Mouse (Mus musculus) MEL (cell line): ENCODE measurements around the gene Fam189b. TPM values are rescaled to one million over a fixed set of nuclear protein-coding genes. Genes with fewer than 3 reads are reported as not detected.

Experiments used
- DNase-seq: peaks from one replicate; pipeline ENCODE4 v3.0.0; 2011; ENCODE audit warnings: low read depth, low spot score
- H3K27ac ChIP-seq: 2 replicates; pipeline ENCODE4 v1.5.1; 2012; ENCODE audit warnings: low read depth, mild to moderate bottlenecking, control low read depth, low read length, moderate library complexity; ENCODE audit not compliant: control insufficient read depth
- H3K27me3 ChIP-seq, 2 experiments: fragments of 150-350 bp in 1 of 2; sonication (generic) in 1 of 2; 2 replicates each; pipeline ENCODE4 v1.6.1; 2012; ENCODE audit warnings: low read length in 2 of 2, mild to moderate bottlenecking in 2 of 2, improper control_type of control experiment in 1 of 2, moderate library complexity in 1 of 2; ENCODE audit not compliant: insufficient read depth in 2 of 2, control insufficient read depth in 1 of 2
- H3K36me3 ChIP-seq, 2 experiments: 2 replicates each; pipeline ENCODE4 v1.6.1; 2012 to 2014; ENCODE audit warnings: low read length in 2 of 2, improper control_type of control experiment in 1 of 2, inconsistent platforms in 1 of 2, mild to moderate bottlenecking in 1 of 2; ENCODE audit not compliant: insufficient read depth in 2 of 2, control insufficient read depth in 1 of 2
- H3K4me1 ChIP-seq, 2 experiments: fragments of 150-350 bp in 1 of 2; sonication (generic) in 1 of 2; 2 replicates each; pipeline ENCODE4 v1.6.1; 2012; ENCODE audit warnings: low read length in 2 of 2, improper control_type of control experiment in 1 of 2, mild to moderate bottlenecking in 1 of 2; ENCODE audit not compliant: insufficient read depth in 2 of 2, control insufficient read depth in 1 of 2
- H3K4me3 ChIP-seq, 2 experiments: fragments of 150-350 bp in 1 of 2; sonication (generic) in 1 of 2; 2 replicates each; pipeline ENCODE4 v1.5.1; 2012; ENCODE audit warnings: low read depth in 2 of 2, low read length in 2 of 2, mild to moderate bottlenecking in 2 of 2, moderate library complexity in 2 of 2, control low read depth in 1 of 2, improper control_type of control experiment in 1 of 2; ENCODE audit not compliant: control insufficient read depth in 1 of 2, insufficient read depth in 1 of 2
- H3K79me2 ChIP-seq: 2 replicates; pipeline ENCODE4 v1.6.1; 2012; ENCODE audit warnings: mild to moderate bottlenecking, low read length, moderate library complexity; ENCODE audit not compliant: control insufficient read depth, poor library complexity, insufficient read depth
- H3K9ac ChIP-seq: 2 replicates; pipeline ENCODE4 v1.6.1; 2012; ENCODE audit warnings: low read depth, mild to moderate bottlenecking, control low read depth, low read length, moderate library complexity; ENCODE audit not compliant: control insufficient read depth, poor library complexity, severe bottlenecking
- H3K9me3 ChIP-seq: fragments of 150-350 bp; sonication (generic); replicated peaks from 2 replicates; pipeline ENCODE4 v1.6.1; 2012; ENCODE audit warnings: mild to moderate bottlenecking, low read length, improper control_type of control experiment, moderate library complexity; ENCODE audit not compliant: insufficient read depth
- BHLHE40 ChIP-seq: IDR thresholded peaks from 2 replicates; pipeline ENCODE4 v1.6.1; 2012; ENCODE audit warnings: low read depth, mild to moderate bottlenecking, inconsistent platforms, low read length, improper control_type of control experiment, borderline replicate concordance
- CHD1 ChIP-seq: IDR thresholded peaks from 2 replicates; pipeline ENCODE4 v1.6.1; 2012; ENCODE audit warnings: low read depth, mild to moderate bottlenecking, inconsistent platforms, low read length, improper control_type of control experiment
- CHD2 ChIP-seq: IDR thresholded peaks from 2 replicates; pipeline ENCODE4 v1.6.1; 2011; ENCODE audit warnings: low read length, improper control_type of control experiment
- CTCF ChIP-seq, 3 experiments: IDR thresholded peaks in 2 of 3; conservative IDR thresholded peaks in 1 of 3; 2 replicates each; pipeline ENCODE4 v1.5.1; 2011 to 2012; ENCODE audit warnings: low read length in 3 of 3, low read depth in 2 of 3, mild to moderate bottlenecking in 2 of 3, improper control_type of control experiment in 1 of 3, inconsistent platforms in 1 of 3, mixed read lengths in 1 of 3, moderate library complexity in 1 of 3; ENCODE audit not compliant: control insufficient read depth in 1 of 3, insufficient read depth in 1 of 3, poor library complexity in 1 of 3, severe bottlenecking in 1 of 3
- E2F4 ChIP-seq: IDR thresholded peaks from 2 replicates; pipeline ENCODE4 v1.6.1; 2011; ENCODE audit warnings: low read depth, low read length, improper control_type of control experiment, borderline replicate concordance
- ELF1 ChIP-seq: IDR thresholded peaks from 2 replicates; pipeline ENCODE4 v1.6.1; 2014; ENCODE audit warnings: low read depth, mild to moderate bottlenecking, inconsistent platforms, low read length, improper control_type of control experiment, moderate library complexity
- EP300 ChIP-seq, 2 experiments: IDR thresholded peaks; 2 replicates each; pipeline ENCODE4 v1.6.1; 2011; ENCODE audit warnings: improper control_type of control experiment in 2 of 2, low read length in 2 of 2, low read depth in 1 of 2, mild to moderate bottlenecking in 1 of 2
- ETS1 ChIP-seq: IDR thresholded peaks from 2 replicates; pipeline ENCODE4 v1.6.1; 2012; ENCODE audit warnings: low read depth, mild to moderate bottlenecking, inconsistent platforms, low read length, improper control_type of control experiment, moderate library complexity
- GABPA ChIP-seq: IDR thresholded peaks from 2 replicates; pipeline ENCODE4 v1.6.1; 2012; ENCODE audit warnings: low read depth, mild to moderate bottlenecking, inconsistent platforms, low read length, improper control_type of control experiment, moderate library complexity
- GATA1 ChIP-seq: IDR thresholded peaks from 2 replicates; pipeline ENCODE4 v1.6.1; 2011; ENCODE audit warnings: low read depth, low read length, improper control_type of control experiment
- HCFC1 ChIP-seq: IDR thresholded peaks from 2 replicates; pipeline ENCODE4 v1.6.1; 2012; ENCODE audit warnings: low read depth, mild to moderate bottlenecking, inconsistent platforms, low read length, improper control_type of control experiment, moderate library complexity
- JUND ChIP-seq: IDR thresholded peaks from 2 replicates; pipeline ENCODE4 v1.6.1; 2011; ENCODE audit warnings: low read depth, mild to moderate bottlenecking, improper control_type of control experiment, low read length
- KAT2A ChIP-seq: conservative IDR thresholded peaks from 2 replicates; pipeline ENCODE4 v1.6.1; 2012; ENCODE audit warnings: low read depth, low read length, improper control_type of control experiment, inconsistent platforms
- MAFK ChIP-seq: IDR thresholded peaks from 2 replicates; pipeline ENCODE4 v1.6.1; 2011; ENCODE audit warnings: low read depth, mild to moderate bottlenecking, low read length, improper control_type of control experiment, borderline replicate concordance
- MAX ChIP-seq: IDR thresholded peaks from 2 replicates; pipeline ENCODE4 v1.6.1; 2011; ENCODE audit warnings: low read length, improper control_type of control experiment
- MAZ ChIP-seq: IDR thresholded peaks from 2 replicates; pipeline ENCODE4 v1.6.1; 2012; ENCODE audit warnings: low read depth, mild to moderate bottlenecking, inconsistent platforms, low read length, improper control_type of control experiment
- MXI1 ChIP-seq: IDR thresholded peaks from 2 replicates; pipeline ENCODE4 v1.6.1; 2011; ENCODE audit warnings: mild to moderate bottlenecking, low read depth, low read length, improper control_type of control experiment
- MYB ChIP-seq: IDR thresholded peaks from 2 replicates; pipeline ENCODE4 v1.6.1; 2011; ENCODE audit warnings: mild to moderate bottlenecking, low read depth, low read length, improper control_type of control experiment
- MYC ChIP-seq: IDR thresholded peaks from 2 replicates; pipeline ENCODE4 v1.6.1; 2011; ENCODE audit warnings: low read depth, mild to moderate bottlenecking, low read length, improper control_type of control experiment, moderate library complexity
- NRF1 ChIP-seq: IDR thresholded peaks from 2 replicates; pipeline ENCODE4 v1.6.1; 2014; ENCODE audit warnings: low read depth, mild to moderate bottlenecking, inconsistent platforms, low read length, improper control_type of control experiment, moderate library complexity; ENCODE audit not compliant: poor library complexity, insufficient read depth, severe bottlenecking
- POLR2A ChIP-seq, 2 experiments: IDR thresholded peaks; 2 replicates each; pipeline ENCODE4 v1.6.1; 2011 to 2012; ENCODE audit warnings: low read length in 2 of 2, mild to moderate bottlenecking in 2 of 2, control low read depth in 1 of 2, improper control_type of control experiment in 1 of 2, low read depth in 1 of 2, moderate library complexity in 1 of 2; ENCODE audit not compliant: control insufficient read depth in 1 of 2, insufficient read depth in 1 of 2, poor library complexity in 1 of 2
- POLR2AphosphoS2 ChIP-seq: IDR thresholded peaks from 2 replicates; pipeline ENCODE4 v1.6.1; 2011; ENCODE audit warnings: low read length, improper control_type of control experiment
- POLR2AphosphoS5 ChIP-seq: IDR thresholded peaks from 2 replicates; pipeline ENCODE4 v1.6.1; 2012; ENCODE audit warnings: low read depth, borderline replicate concordance, mild to moderate bottlenecking, inconsistent platforms, low read length, moderate library complexity, mixed read lengths
- RAD21 ChIP-seq: IDR thresholded peaks from 2 replicates; pipeline ENCODE4 v1.6.1; 2011; ENCODE audit warnings: mild to moderate bottlenecking, low read depth, low read length, improper control_type of control experiment
- RCOR1 ChIP-seq: IDR thresholded peaks from 2 replicates; pipeline ENCODE4 v1.6.1; 2012; ENCODE audit warnings: low read depth, mild to moderate bottlenecking, inconsistent platforms, low read length, improper control_type of control experiment
- SIN3A ChIP-seq: IDR thresholded peaks from 2 replicates; pipeline ENCODE4 v1.6.1; 2012; ENCODE audit warnings: low read length, improper control_type of control experiment, inconsistent platforms
- SMC3 ChIP-seq: IDR thresholded peaks from 2 replicates; pipeline ENCODE4 v1.6.1; 2011; ENCODE audit warnings: low read depth, low read length, improper control_type of control experiment
- TAL1 ChIP-seq: IDR thresholded peaks from 2 replicates; pipeline ENCODE4 v1.6.1; 2012; ENCODE audit warnings: mild to moderate bottlenecking, inconsistent platforms, low read length, moderate library complexity, mixed read lengths
- TBP ChIP-seq: IDR thresholded peaks from 2 replicates; pipeline ENCODE4 v1.8.0; 2011; ENCODE audit warnings: low read depth, low read length, improper control_type of control experiment
- TCF12 ChIP-seq: IDR thresholded peaks from 2 replicates; pipeline ENCODE4 v1.6.1; 2014; ENCODE audit warnings: low read depth, mild to moderate bottlenecking, inconsistent platforms, low read length, improper control_type of control experiment, moderate library complexity
- UBTF ChIP-seq: IDR thresholded peaks from 2 replicates; pipeline ENCODE4 v1.6.1; 2012; ENCODE audit warnings: low read depth, mild to moderate bottlenecking, inconsistent platforms, low read length, improper control_type of control experiment, moderate library complexity, borderline replicate concordance; ENCODE audit not compliant: insufficient read depth
- USF1 ChIP-seq: IDR thresholded peaks from 2 replicates; pipeline ENCODE4 v1.6.1; 2014; ENCODE audit warnings: low read depth, mild to moderate bottlenecking, inconsistent platforms, low read length, improper control_type of control experiment, moderate library complexity
- USF2 ChIP-seq, 2 experiments: IDR thresholded peaks; 2 replicates each; pipeline ENCODE4 v1.6.1; 2011 to 2012; ENCODE audit warnings: improper control_type of control experiment in 2 of 2, low read length in 2 of 2, borderline replicate concordance in 1 of 2, inconsistent platforms in 1 of 2, low read depth in 1 of 2, mild to moderate bottlenecking in 1 of 2; ENCODE audit not compliant: insufficient read depth in 1 of 2
- ZC3H11A ChIP-seq: IDR thresholded peaks from 2 replicates; pipeline ENCODE4 v1.6.1; 2012; ENCODE audit warnings: low read depth, mild to moderate bottlenecking, inconsistent platforms, low read length, improper control_type of control experiment
- ZKSCAN1 ChIP-seq: IDR thresholded peaks from 2 replicates; pipeline ENCODE4 v1.6.1; 2012; ENCODE audit warnings: low read depth, mild to moderate bottlenecking, inconsistent platforms, low read length, improper control_type of control experiment, moderate library complexity
- ZMIZ1 ChIP-seq: IDR thresholded peaks from 2 replicates; pipeline ENCODE4 v1.6.1; 2012; ENCODE audit warnings: low read depth, mild to moderate bottlenecking, inconsistent platforms, low read length, improper control_type of control experiment, moderate library complexity
- ZNF384 ChIP-seq: IDR thresholded peaks from 2 replicates; pipeline ENCODE4 v1.6.1; 2012; ENCODE audit warnings: low read depth, mild to moderate bottlenecking, inconsistent platforms, low read length, improper control_type of control experiment
- polyA plus RNA-seq, 2 experiments: library from polyadenylated mRNA; stranded (reverse) in 1 of 2; unstranded in 1 of 2; fragments of >175 nt in 1 of 2; fragments of >200 nt in 1 of 2; gene quantifications; 2 replicates each; pipeline versions ENCODE4 v1.2.1 to v1.2.4; 2012; ENCODE audit warnings: low replicate concordance in 2 of 2, low read depth in 1 of 2; ENCODE audit not compliant: insufficient read length in 2 of 2, insufficient read depth in 1 of 2, missing spikeins in 1 of 2
- total RNA-seq: library from RNA; depleted of rRNA; stranded (reverse); fragments of 300-350 nt; gene quantifications from 2 replicates; pipeline ENCODE4 v1.2.3, GENCODE M21; 2012

Fam189b gene
- total and polyA plus RNA-seq, 3 experiments, result 7.0 to 35.3 TPM; not detected in 1

GRCm38 (mm10) chr3:89136365-89136764 lies 46.6 kb upstream of the Fam189b start:
- peak; percentile 82 for DNase-seq
- H3K27me3 ChIP-seq, result no peaks in the 10 kb centered on the region
- peaks cover 27 to 53% of the 10 kb centered on the region in 2 experiments for H3K4me1 ChIP-seq
- H3K36me3 ChIP-seq, result peaks cover 2 to 49% of the 10 kb centered on the region in 2 experiments; a peak in 3 of 4 replicates
- H3K27ac ChIP-seq, result peak overlapping the region; percentile 97
- H3K9me3 ChIP-seq, result no peaks in the 10 kb centered on the region
- peak overlapping the region; percentile 77 to 81 for H3K4me3 ChIP-seq
- H3K9ac ChIP-seq, result peak overlapping the region; percentile 81
- H3K79me2 ChIP-seq, result peaks cover 16% of the 10 kb centered on the region
- TF ChIP-seq EP300 (IDR thresholded peaks at IDR 0.05; ENCODE audit: low read depth in 1 of 2, low read length in 2 of 2) (no peak), KAT2A (no peak), POLR2AphosphoS5 (no peak; the same call in 1 of the 2 replicates), ZNF384 (no peak), ZMIZ1 (no peak), RAD21 (peak; percentile 34), GABPA (0 out of 2 replicates have a peak, but pooled peaks have one; percentile 39), MAX (peak; percentile 5; the same call in 1 of the 2 replicates), USF1 (no peak), JUND (no peak), UBTF (peak; percentile 71; the same call in 1 of the 2 replicates), NRF1 (no peak), SMC3 (peak; percentile 60), MAZ (peak; percentile 75; the same call in 1 of the 2 replicates), MAFK (no peak), POLR2A (IDR thresholded peaks at IDR 0.05; ENCODE audit: control insufficient read depth in 1 of 2, insufficient read depth in 1 of 2, low read depth in 1 of 2, low read length in 2 of 2, poor library complexity in 1 of 2) (peak in 1 of 2 experiments; percentile 32; a peak in 2 of 4 replicates), ETS1 (no peak), MYC (no peak), ELF1 (no peak), E2F4 (no peak), GATA1 (no peak), CHD2 (no peak), USF2 (IDR thresholded peaks at IDR 0.05; ENCODE audit: borderline replicate concordance in 1 of 2, insufficient read depth in 1 of 2, low read depth in 1 of 2, low read length in 2 of 2) (no peak), ZC3H11A (peak; percentile 19), RCOR1 (peak; percentile 36; the same call in 1 of the 2 replicates), POLR2AphosphoS2 (no peak; the same call in 1 of the 2 replicates), TCF12 (0 out of 2 replicates have a peak, but pooled peaks have one; percentile 11), CTCF (IDR thresholded peaks at IDR 0.05 in 2 of 3, conservative IDR thresholded peaks at IDR 0.05 in 1 of 3; ENCODE audit: control insufficient read depth in 1 of 3, insufficient read depth in 1 of 3, low read depth in 2 of 3, low read length in 3 of 3, poor library complexity in 1 of 3, severe bottlenecking in 1 of 3) (peak; percentile 59 to 69 (median 65)), HCFC1 (peak; percentile 43), MYB (no peak), ZKSCAN1 (no peak), TBP (no peak), TAL1 (no peak), CHD1 (no peak), SIN3A (no peak; the same call in none of the 2 replicates), MXI1 (0 out of 2 replicates have a peak, but pooled peaks have one; percentile 14), BHLHE40 (no peak)
